Mouse (Mus musculus): ENCODE results near the gene Dlgap4. TPM values are rescaled to one million over a fixed set of nuclear protein-coding genes. Genes with fewer than 3 reads are reported as not detected.
A peak's percentile ranks its signal among the peaks of the same experiment; 100 is the strongest.

The Dlgap4 gene
- polyA plus RNA-seq (2012; rRNA removed) = 87.5 and 116 TPM in 2 replicates

GRCm38 (mm10) chr2:156613541-156614257, at the start of gene Dlgap4:
Gene Dlgap4, plus strand, starts transcription at chr2:156613705.
- no peak for TF ChIP-seq CTCF (IDR thresholded peaks at IDR 0.05; ENCODE audit: insufficient read depth, low read length)
- TF ChIP-seq POLR2A (IDR thresholded peaks at IDR 0.05; ENCODE audit: borderline replicate concordance, extremely low read depth, low read depth, low read length) = no peak
- Histone ChIP-seq H3K4me1 (ENCODE audit: control insufficient read depth, insufficient read depth, low read length) (peaks cover 3% of the 10 kb centered on the region; the same call in 1 of the 2 replicates), H3K4me3 (replicated peaks; ENCODE audit: extremely low read depth, low read depth, low read length) (peak within 1 kb of the TSS; percentile 36)
- WGBS = under 1% methylated on average over 61 of the region's 103 CpGs
- peak; percentile 11 for DNase-seq

- no peak for TF ChIP-seq CTCF (IDR thresholded peaks at IDR 0.05; ENCODE audit: insufficient read depth, low read length)
- TF ChIP-seq POLR2A (IDR thresholded peaks at IDR 0.05; ENCODE audit: borderline replicate concordance, extremely low read depth, low read depth, low read length) = no peak
- no peaks in the 10 kb centered on the region for H3K4me1 ChIP-seq (ENCODE audit: control insufficient read depth, insufficient read depth, low read length)
- no peak for DNase-seq
- WGBS = 88% methylated on average over 2 of the region's 2 CpGs
- no peak overlapping the region for H3K4me3 ChIP-seq (replicated peaks; ENCODE audit: extremely low read depth, low read depth, low read length)
These were observed 47.0 kb upstream of the Dlgap4 start for GRCm38 (mm10) chr2:156566512-156566911.

GRCm38 (mm10) chr2:156568647-156569046, 44.9 kb upstream of the Dlgap4 start:
- Histone ChIP-seq H3K4me3 (replicated peaks; ENCODE audit: extremely low read depth, low read depth, low read length) (no peak overlapping the region), H3K4me1 (ENCODE audit: control insufficient read depth, insufficient read depth, low read length) (no peaks in the 10 kb centered on the region)
- no peak for DNase-seq
- WGBS = 83% methylated on average over 7 of the region's 7 CpGs
- no peak for TF ChIP-seq POLR2A (IDR thresholded peaks at IDR 0.05; ENCODE audit: borderline replicate concordance, extremely low read depth, low read depth, low read length)
- no peak for TF ChIP-seq CTCF (IDR thresholded peaks at IDR 0.05; ENCODE audit: insufficient read depth, low read length)

GRCm38 (mm10) chr2:156569261-156569660, 44.2 kb upstream of the Dlgap4 start:
- no peak for TF ChIP-seq POLR2A (IDR thresholded peaks at IDR 0.05; ENCODE audit: borderline replicate concordance, extremely low read depth, low read depth, low read length)
- no peak for TF ChIP-seq CTCF (IDR thresholded peaks at IDR 0.05; ENCODE audit: insufficient read depth, low read length)
- Histone ChIP-seq H3K4me1 (ENCODE audit: control insufficient read depth, insufficient read depth, low read length) (no peaks in the 10 kb centered on the region), H3K4me3 (replicated peaks; ENCODE audit: extremely low read depth, low read depth, low read length) (no peak overlapping the region)
- WGBS = 91% methylated on average over 3 of the region's 3 CpGs
- no peak for DNase-seq

DNA sequence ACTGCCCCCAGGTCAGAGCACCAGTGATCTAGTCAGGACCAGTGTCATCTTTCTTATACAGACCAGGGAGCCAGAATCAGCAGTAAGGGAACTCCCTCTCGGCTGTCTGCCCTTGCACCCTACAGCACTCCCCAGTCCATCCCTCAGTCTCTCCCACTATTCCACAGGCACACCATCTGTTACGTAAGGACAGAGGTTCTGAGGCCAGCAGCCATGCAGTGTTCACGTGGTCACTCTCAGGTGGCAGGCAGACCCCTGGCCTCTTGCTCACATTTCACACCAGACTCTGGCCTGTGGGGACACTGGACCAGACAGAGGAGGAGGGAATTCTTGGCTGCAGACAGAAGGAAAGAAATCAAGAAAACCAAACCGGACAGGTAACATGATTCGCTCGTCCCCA, 42.0 kb upstream of the Dlgap4 start:
- 78% methylated on average over 6 of the region's 6 CpGs for WGBS
- no peak for TF ChIP-seq POLR2A (IDR thresholded peaks at IDR 0.05; ENCODE audit: borderline replicate concordance, extremely low read depth, low read depth, low read length)
- TF ChIP-seq CTCF (IDR thresholded peaks at IDR 0.05; ENCODE audit: insufficient read depth, low read length) = no peak
- Histone ChIP-seq H3K4me3 (replicated peaks; ENCODE audit: extremely low read depth, low read depth, low read length) (no peak overlapping the region), H3K4me1 (ENCODE audit: control insufficient read depth, insufficient read depth, low read length) (no peaks in the 10 kb centered on the region)
- DNase-seq = no peak

GRCm38 (mm10) chr2:156576850-156577587, 36.5 kb upstream of the Dlgap4 start:
- 75% methylated on average over 7 of the region's 7 CpGs for WGBS
- no peak for TF ChIP-seq POLR2A (IDR thresholded peaks at IDR 0.05; ENCODE audit: borderline replicate concordance, extremely low read depth, low read depth, low read length)
- TF ChIP-seq CTCF (IDR thresholded peaks at IDR 0.05; ENCODE audit: insufficient read depth, low read length) = no peak
- DNase-seq = no peak
- Histone ChIP-seq H3K4me1 (ENCODE audit: control insufficient read depth, insufficient read depth, low read length) (no peaks in the 10 kb centered on the region), H3K4me3 (replicated peaks; ENCODE audit: extremely low read depth, low read depth, low read length) (no peak overlapping the region)

GRCm38 (mm10) chr2:156580507-156580906, 33.0 kb upstream of the Dlgap4 start:
- no peak for DNase-seq
- no peak for TF ChIP-seq POLR2A (IDR thresholded peaks at IDR 0.05; ENCODE audit: borderline replicate concordance, extremely low read depth, low read depth, low read length)
- no peak for TF ChIP-seq CTCF (IDR thresholded peaks at IDR 0.05; ENCODE audit: insufficient read depth, low read length)
- 67% methylated on average over 5 of the region's 5 CpGs for WGBS

DNA sequence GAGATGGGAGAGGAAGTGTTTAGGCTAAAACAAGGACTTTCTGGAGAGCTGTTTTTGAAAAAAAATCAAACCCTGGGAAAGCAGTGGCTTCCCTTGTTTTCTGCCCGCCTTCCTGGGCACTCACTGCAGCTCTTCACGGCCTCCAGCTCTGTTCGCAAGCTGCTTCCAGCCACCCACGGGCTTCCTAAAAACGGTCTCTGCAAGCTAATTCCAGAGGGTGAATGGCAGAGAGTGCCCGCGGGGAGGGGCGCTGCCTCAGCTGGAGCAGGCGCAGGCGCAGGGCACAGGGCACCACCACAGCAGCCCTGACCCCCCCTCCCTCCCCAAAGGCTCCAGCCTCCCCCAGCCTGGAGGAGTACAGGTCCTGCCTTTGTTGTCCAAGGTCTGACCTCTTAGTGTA, 32.3 kb upstream of the Dlgap4 start:
- no peak for TF ChIP-seq CTCF (IDR thresholded peaks at IDR 0.05; ENCODE audit: insufficient read depth, low read length)
- TF ChIP-seq POLR2A (IDR thresholded peaks at IDR 0.05; ENCODE audit: borderline replicate concordance, extremely low read depth, low read depth, low read length) = no peak
- Histone ChIP-seq H3K4me1 (ENCODE audit: control insufficient read depth, insufficient read depth, low read length) (no peaks in the 10 kb centered on the region), H3K4me3 (replicated peaks; ENCODE audit: extremely low read depth, low read depth, low read length) (no peak overlapping the region)
- 44% methylated on average over 10 of the region's 10 CpGs for WGBS
- no peak for DNase-seq

More at GRCm38 (mm10) chr2:156580507-156580906, 33.0 kb upstream of the Dlgap4 start:
- Histone ChIP-seq H3K4me1 (ENCODE audit: control insufficient read depth, insufficient read depth, low read length) (no peaks in the 10 kb centered on the region), H3K4me3 (replicated peaks; ENCODE audit: extremely low read depth, low read depth, low read length) (no peak overlapping the region)

DNA sequence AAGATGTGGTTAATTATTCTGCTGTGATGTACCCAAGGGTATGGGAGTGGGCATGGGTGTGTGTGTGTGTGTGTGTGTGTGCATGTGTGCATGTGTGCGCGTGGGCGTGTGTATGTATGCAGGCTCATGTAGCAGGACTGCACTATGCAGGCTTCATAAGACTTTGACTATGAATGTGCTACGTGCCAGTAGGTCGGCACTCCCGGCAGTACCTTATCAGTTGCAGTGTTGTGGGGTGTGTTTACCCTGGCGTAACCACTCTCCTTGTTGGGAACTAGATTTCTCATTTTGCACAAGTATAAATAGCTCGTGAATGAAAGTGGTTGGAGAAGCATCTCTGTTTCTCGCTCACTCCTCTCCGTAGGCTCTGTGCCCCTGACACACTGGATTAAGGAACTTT, 30.6 kb upstream of the Dlgap4 start:
- no peak for TF ChIP-seq CTCF (IDR thresholded peaks at IDR 0.05; ENCODE audit: insufficient read depth, low read length)
- TF ChIP-seq POLR2A (IDR thresholded peaks at IDR 0.05; ENCODE audit: borderline replicate concordance, extremely low read depth, low read depth, low read length) = no peak
- 73% methylated on average over 10 of the region's 10 CpGs for WGBS
- Histone ChIP-seq H3K4me1 (ENCODE audit: control insufficient read depth, insufficient read depth, low read length) (no peaks in the 10 kb centered on the region), H3K4me3 (replicated peaks; ENCODE audit: extremely low read depth, low read depth, low read length) (no peak overlapping the region)
- DNase-seq = no peak

All from lung, adult 2 months (tissue).